Mouse (Mus musculus) olfactory bulb, adult 2 months (tissue): ENCODE data around the gene Apol10b. TPM values are rescaled to one million over a fixed set of nuclear protein-coding genes. Genes with fewer than 3 reads are reported as not detected.
"Not testable (repeated sequence)": the region's sequence is repeated elsewhere in the genome, so short reads cannot be mapped to it uniquely, and the experiment has no call there.

Experiments
- H3K27ac ChIP-seq: fragments of 200-500 bp; 2 replicates; pipeline ENCODE4 v1.5.1; 2012; ENCODE audit warnings: low read depth, low read length; ENCODE audit not compliant: insufficient read depth
- H3K4me1 ChIP-seq: fragments of 200-500 bp; 2 replicates; pipeline ENCODE4 v1.6.1; 2012; ENCODE audit warnings: low read length; ENCODE audit not compliant: control insufficient read depth, insufficient read depth
- H3K4me3 ChIP-seq: fragments of 200-500 bp; 2 replicates; pipeline ENCODE4 v1.5.1; 2012; ENCODE audit warnings: mild to moderate bottlenecking, low read depth, low read length, moderate library complexity; ENCODE audit not compliant: insufficient read depth
- CTCF ChIP-seq: fragments of 200-500 bp; IDR thresholded peaks from 2 replicates; pipeline ENCODE4 v1.5.1; 2012; ENCODE audit warnings: low read depth, mild to moderate bottlenecking, low read length, moderate library complexity; ENCODE audit not compliant: insufficient read depth
- POLR2A ChIP-seq: fragments of 200-500 bp; IDR thresholded peaks from 2 replicates; pipeline ENCODE4 v1.6.1; 2012; ENCODE audit warnings: mild to moderate bottlenecking, low read depth, low read length, moderate library complexity; ENCODE audit not compliant: insufficient read depth
- WGBS: fragments of 180-500 bp; shearing (Covaris S2); methylation state at CpG from one replicate; pipeline ENCODE4 v1.1.7; 2018; 5-methylcytosine and 5-hydroxymethylcytosine counted together
- polyA plus RNA-seq: library from polyadenylated mRNA; stranded (reverse); fragments of >200 nt; gene quantifications from 2 replicates; pipeline ENCODE4 v1.2.4, GENCODE M21; 2012; ENCODE audit warnings: low replicate concordance; ENCODE audit not compliant: missing spikeins, insufficient read depth, insufficient read length

The Apol10b gene
- polyA plus RNA-seq: not detected in 2 replicates

- Histone ChIP-seq H3K27ac (no peak within 1 kb of the TSS), H3K4me3 (no peak within 1 kb of the TSS), H3K4me1 (no peaks in the 10 kb centered on the region)
- TF ChIP-seq POLR2A (no peak), CTCF (no peak)
- WGBS: 66% methylated on average over 5 of the region's 5 CpGs
Measured at GRCm38 (mm10) chr15:77595961-77596360, at the start of gene Apol10b. TSS of gene Apol10b (minus strand) at chr15:77596125.

DNA sequence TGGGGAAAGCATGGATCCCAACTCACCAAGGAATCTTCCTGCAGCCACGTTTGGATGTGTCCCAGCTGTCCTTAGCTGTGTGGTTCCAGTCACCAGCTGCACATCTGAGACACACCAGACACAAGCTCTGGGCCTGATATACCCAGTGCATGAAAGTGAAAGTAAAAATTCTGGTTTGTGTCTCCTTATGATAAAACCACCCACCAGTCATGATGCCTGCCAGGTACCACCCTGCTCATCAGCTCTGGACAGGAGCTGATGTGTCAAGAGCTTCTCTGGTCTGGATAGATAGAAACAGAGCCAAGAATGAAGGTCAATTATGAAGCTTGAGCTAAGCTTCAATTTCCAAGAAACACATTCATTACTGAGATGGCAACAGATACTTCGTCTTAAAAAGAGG, 47.3 kb upstream of the Apol10b start, which contains the start of gene Apol11b:
TSS of gene Apol11b (minus strand) at position 111 of the 400 bp plus-strand sequence.
- H3K4me3 ChIP-seq, H3K27ac ChIP-seq, H3K4me1 ChIP-seq: not testable (repeated sequence)
- 69% methylated on average over 2 of the region's 2 CpGs for WGBS

GRCm38 (mm10) chr15:77629822-77630221, 33.9 kb upstream of the Apol10b start:
- not testable (repeated sequence) for H3K4me1 ChIP-seq, H3K27ac ChIP-seq, H3K4me3 ChIP-seq
- WGBS: 88% methylated on average over 3 of the region's 3 CpGs

DNA sequence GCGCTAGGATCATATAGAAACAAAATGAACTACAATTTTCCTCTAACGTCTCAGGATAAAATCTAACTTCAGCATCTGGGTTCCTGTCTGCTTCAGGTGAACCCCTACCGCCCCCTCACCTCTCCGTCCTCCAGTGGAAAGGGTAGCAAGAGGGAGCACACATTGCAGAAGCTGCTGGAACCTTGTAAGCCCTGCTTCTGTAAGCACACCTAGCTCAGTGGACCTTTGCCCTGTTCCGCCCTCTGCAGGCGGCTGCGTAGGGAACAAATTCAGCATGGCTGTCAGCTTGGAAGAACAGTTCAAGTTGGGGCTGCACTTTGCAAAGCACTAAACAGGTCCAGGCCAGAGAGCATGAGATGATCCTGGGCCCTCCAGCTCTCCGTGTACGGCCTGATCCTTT, 32.7 kb upstream of the Apol10b start:
- WGBS: 71% methylated on average over 9 of the region's 9 CpGs
- not testable (repeated sequence) for H3K27ac ChIP-seq, H3K4me1 ChIP-seq, H3K4me3 ChIP-seq

DNA sequence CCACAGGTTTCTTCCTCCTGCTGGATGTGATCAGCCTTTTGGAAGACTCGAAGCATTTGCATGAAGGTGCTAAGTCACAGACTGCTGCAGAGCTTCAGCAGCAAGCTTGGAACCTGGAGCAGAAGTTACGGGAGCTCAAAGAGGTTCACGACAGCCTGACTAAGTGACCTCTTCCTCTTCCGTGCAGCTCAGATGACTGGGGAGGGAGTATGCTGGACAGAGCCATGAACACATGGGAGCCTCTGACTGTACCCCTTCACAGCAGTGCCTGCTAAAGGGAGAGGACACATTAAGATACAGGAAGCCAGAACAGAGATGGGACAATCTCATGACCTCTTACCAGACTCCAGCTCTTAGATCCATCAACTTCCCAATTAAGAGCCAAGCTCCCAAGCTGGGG, 30.5 kb upstream of the Apol10b start:
- not testable (repeated sequence) for H3K4me3 ChIP-seq, H3K27ac ChIP-seq, H3K4me1 ChIP-seq
- 89% methylated on average over 4 of the region's 4 CpGs for WGBS

GRCm38 (mm10) chr15:77624710-77625109, 28.8 kb upstream of the Apol10b start:
- no peak overlapping the region for H3K27ac ChIP-seq
- no peak overlapping the region for H3K4me3 ChIP-seq
- 100% methylated on average over 1 of the region's 1 CpGs for WGBS
- peaks cover 3% of the 10 kb centered on the region for H3K4me1 ChIP-seq
- no peak for TF ChIP-seq POLR2A
- no peak for TF ChIP-seq CTCF

DNA sequence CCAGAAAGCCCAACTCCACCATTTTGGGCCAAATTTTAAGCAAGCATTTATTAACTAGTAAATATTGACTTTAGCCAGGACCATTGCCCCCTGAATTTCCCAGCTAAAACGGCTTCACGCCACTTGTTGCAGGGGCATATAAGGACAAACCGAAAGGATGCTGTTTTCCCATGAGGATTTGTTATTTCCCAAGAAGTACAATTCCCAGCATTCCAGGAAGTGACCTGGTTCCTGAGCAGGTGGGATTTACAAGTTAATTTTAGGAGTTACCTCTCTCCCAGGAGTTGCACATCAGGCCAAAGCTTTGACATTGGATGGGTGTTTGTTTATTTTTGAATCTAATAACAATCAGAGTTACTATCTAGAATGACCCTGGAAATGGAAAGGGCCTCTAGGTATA, 10.1 kb upstream of the Apol10b start:
- TF ChIP-seq CTCF (no peak), POLR2A (no peak)
- 88% methylated on average over 3 of the region's 3 CpGs for WGBS
- no peak overlapping the region for H3K27ac ChIP-seq
- no peak overlapping the region for H3K4me3 ChIP-seq
- no peaks in the 10 kb centered on the region for H3K4me1 ChIP-seq

DNA sequence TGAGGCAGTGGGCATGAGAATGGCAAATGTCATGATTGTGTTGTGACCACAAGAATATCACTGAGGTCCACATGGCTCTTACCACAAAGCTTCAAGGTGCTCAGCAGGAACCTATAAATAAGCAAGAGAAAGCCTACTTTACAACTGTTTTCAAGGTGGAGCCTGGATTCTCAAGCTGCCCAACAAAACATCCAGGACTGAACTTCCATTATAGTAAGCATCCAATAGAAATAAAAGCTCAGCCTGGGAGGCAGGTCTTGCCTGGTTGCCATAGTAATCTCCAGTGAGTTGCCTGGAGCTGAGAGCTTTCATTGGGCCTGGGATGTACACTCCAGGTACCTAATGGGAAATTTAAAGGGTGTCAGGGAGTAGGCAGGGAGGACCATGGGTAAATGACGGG, 3.0 kb upstream of the Apol10b start, which contains the start of gene Gm36245:
TSS of gene Gm36245 (plus strand) at position 301 of the 400 bp plus-strand sequence.
- WGBS: 89% methylated on average over 1 of the region's 1 CpGs
- Histone ChIP-seq H3K4me3 (no peak within 1 kb of the TSS), H3K4me1 (no peaks in the 10 kb centered on the region), H3K27ac (no peak within 1 kb of the TSS)
- TF ChIP-seq POLR2A (no peak), CTCF (no peak)

- Histone ChIP-seq H3K4me3 (no peak overlapping the region), H3K27ac (no peak overlapping the region), H3K4me1 (no peaks in the 10 kb centered on the region)
- TF ChIP-seq POLR2A (no peak), CTCF (no peak)
- 82% methylated on average over 3 of the region's 3 CpGs for WGBS
Measured at GRCm38 (mm10) chr15:77598429-77598828, 2.5 kb upstream of the Apol10b start.

DNA sequence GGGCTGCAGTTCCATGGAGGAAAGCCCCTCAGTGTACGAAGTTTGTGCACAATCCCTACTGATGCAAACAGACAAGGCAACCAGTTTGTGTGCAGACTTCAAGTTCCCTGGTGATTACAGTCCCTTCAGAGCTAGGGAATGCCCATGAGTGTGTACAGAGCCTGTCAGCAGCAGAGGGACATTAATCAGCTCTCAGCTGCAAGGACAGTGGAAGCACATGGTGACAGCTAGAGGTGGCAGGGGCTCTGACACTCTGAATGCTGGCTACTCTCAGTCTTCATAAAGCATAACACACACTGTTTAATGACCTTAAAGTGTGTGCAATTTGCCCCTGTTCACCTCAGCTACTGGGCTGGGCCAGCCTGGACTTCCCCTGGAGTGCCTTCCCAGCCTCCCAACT, 2.4 kb downstream of the Apol10b start:
- 73% methylated on average over 1 of the region's 1 CpGs for WGBS
- TF ChIP-seq POLR2A: no peak
- no peak for TF ChIP-seq CTCF
- no peaks in the 10 kb centered on the region for H3K4me1 ChIP-seq
- no peak overlapping the region for H3K4me3 ChIP-seq
- no peak overlapping the region for H3K27ac ChIP-seq
